Mouse (Mus musculus) cerebellum, postnatal 4 days (tissue): ENCODE results near the gene Yipf1.

Experiments used
- DNase-seq, 2 experiments: peaks; one replicate each; pipeline ENCODE4 v3.0.0; 2022; ENCODE audit warnings: low spot score in 2 of 2, mixed read lengths in 1 of 2

Yipf1 gene

GRCm38 (mm10) chr4:107313690-107314478 lies at the start of gene Yipf1:
Yipf1 (plus strand) TSS chr4:107314363.
- peak; percentile 77 to 83 for DNase-seq

DNA sequence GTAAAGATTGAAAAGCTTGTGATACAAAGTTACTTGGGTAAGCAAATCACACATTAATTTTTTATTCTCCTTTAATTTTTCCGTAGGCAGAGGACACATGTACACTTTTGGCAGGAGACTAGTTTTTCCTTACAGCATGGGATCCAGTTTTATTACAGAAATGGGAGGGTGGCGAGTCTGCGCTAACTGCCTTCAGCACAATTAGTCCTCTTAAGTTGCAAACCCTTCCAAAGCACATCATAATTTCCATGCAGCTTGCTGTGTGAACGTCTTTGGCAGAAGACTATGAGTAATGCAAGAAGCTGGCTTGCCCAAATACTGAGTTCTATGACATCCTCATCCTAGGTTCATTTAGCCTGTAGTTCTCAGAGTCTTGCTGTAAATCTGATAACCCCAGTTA lies 40.5 kb upstream of the Yipf1 start:
- DNase-seq = no peak

- no peak for DNase-seq
Observed at GRCm38 (mm10) chr4:107274511-107274910, 39.7 kb upstream of the Yipf1 start.

- peak in 1 of 2 experiments; percentile 17 for DNase-seq
Observed at GRCm38 (mm10) chr4:107278188-107278707, 35.9 kb upstream of the Yipf1 start.

DNA sequence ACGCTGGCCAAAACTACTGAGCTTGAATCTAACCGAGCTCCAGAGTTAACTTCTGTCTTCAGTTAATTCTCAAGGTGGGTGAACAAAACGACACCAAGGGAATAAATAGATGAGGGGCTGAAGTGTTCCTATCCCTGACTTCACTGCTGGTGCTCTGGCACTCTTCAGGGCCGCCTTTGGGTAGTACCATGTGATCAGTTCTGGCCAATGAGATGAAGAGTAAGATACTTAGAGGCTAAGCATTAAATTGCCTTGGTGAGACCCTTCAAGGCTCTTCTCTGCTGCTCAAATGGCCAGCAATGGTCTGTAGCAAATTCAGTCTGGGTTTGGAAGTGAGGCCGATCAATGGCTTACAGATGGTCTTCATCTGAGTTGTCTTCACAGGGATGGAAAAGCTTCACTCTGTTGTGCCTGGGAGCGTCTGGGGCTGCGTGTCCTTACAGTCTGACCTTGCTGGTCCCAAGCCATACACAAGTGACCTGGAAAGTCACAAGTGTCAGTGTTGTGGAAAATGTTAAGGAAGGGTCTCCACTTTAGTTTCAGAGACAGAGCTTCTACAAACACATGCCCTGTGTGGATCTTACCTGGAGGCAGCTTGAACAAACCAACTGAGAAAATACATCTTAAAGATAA lies 33.2 kb upstream of the Yipf1 start:
- DNase-seq = no peak

DNA sequence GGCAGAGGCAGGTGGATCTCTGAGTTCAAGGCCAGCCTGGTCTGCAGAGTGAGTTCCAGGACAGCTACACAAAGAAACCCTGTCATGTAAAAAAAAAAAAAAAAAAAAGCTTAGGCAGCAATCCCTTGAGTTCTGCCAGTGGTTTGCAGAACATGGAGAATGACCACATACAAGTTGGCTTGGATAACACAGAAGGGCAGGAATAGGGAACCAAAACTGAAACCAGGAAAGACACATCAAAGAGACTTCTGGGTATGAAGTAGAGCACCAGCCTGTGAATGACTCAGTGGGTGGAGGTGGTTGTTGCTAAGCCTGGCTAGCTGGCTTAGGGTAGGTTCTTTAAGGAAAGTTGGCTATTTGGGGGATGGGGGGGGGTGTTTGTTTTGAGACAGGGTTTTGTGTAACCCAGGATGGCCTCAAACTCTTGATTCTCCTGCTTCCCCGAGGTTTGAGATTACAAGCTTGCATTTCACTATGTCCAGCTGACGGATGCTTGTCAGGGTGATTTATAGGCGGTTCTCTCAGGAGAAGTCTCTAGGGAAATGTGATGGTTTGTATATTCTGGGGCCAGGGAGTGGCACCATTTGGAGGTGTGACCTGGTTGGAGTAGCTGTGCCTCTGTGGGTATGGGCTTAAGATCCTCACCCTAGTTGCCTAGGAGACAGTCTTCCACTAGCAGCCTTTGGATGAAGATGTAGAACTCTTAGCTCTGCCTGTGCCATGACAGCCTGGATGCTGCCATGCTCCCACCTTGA lies 28.5 kb upstream of the Yipf1 start:
- no peak for DNase-seq

DNA sequence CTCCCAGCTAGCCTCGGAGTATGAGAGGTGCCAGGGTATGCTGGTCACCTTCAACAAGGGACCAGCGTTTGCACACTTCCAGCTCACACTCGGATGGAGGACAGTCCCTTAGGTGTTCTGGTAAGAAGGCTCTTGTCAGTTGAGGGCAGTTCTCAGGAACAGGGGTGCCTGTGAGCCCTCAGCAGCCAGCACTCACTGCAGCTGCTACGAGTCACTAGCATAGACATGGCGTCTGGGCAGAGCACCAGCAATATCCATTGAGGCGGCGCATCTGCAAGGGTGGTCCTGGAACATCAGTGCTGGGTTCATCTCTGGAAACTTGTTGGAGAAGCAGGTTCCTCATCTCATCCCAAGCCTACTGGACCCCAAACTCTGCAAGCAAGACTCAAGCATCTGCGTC lies 27.8 kb upstream of the Yipf1 start:
- no peak for DNase-seq

DNA sequence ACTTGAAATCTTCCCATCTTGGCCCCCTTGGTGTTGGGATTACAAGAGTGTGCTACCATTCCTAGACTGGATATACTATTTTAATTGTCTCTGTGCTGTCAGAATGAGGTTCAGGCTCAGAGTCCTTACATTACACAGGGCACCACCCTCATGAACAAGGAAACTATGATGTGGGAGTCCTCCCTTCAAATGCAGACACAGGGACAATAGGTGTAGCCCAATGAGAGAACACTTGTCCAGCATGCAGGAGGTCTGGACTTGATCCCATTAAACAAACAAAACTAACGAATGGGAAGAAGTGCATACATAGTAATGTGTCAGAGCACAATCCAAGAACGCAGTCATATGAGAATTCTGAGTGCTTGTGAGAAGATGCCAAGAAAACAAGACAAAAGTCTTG lies 26.6 kb upstream of the Yipf1 start:
- DNase-seq = no peak

DNA sequence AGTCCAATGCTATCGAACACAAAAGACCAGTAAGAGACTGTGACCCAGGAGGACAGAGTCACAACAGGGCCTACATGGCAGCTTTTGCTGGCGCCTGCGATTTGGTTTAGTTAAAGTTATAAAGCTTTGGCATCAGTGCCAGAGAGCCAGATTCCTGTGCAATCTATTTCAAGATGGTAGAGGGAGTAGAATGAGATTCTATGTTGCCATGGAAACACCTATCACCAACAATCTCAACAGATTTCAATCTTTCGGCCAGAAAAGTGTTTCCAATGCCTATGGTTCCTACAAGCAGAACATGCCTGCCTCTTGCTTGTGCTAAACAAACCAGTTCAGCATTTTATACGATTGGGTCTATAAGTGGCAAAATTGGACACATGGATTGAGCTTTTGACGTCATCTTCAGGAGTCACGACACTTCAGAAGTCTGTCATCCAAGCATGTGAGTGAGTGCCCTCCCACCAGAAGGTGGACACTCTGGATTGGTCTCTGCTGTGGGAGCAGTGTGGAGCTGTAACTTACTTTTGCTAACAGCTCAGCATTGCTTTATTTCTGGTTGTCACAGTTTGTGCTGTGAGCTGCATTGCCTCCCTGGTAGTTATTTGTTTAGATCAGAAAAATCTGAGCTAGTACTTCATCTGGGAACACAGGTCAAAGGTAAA lies 22.4 kb upstream of the Yipf1 start:
- no peak for DNase-seq

DNA sequence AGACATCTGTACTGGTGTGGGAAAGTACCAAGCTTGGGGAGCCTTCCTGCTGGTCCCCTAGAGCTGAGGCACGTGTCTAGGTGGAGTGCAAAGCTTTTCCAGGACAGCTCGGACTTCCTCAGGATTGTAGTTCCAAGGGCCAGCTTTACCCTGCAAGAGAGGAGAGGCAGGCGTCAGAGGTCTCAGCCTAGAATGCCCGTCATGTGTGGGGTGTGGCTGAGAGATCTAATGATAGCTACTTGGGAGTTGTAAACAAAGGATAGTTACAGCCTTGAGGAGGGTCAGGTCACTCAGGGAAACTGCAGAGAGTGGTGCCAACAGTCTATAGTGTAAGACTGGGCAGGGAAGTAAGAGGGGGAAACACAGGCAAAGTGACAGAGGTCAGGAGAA lies 21.9 kb upstream of the Yipf1 start:
- no peak for DNase-seq

GRCm38 (mm10) chr4:107298071-107298606 lies 16.0 kb upstream of the Yipf1 start:
- DNase-seq = no peak

DNA sequence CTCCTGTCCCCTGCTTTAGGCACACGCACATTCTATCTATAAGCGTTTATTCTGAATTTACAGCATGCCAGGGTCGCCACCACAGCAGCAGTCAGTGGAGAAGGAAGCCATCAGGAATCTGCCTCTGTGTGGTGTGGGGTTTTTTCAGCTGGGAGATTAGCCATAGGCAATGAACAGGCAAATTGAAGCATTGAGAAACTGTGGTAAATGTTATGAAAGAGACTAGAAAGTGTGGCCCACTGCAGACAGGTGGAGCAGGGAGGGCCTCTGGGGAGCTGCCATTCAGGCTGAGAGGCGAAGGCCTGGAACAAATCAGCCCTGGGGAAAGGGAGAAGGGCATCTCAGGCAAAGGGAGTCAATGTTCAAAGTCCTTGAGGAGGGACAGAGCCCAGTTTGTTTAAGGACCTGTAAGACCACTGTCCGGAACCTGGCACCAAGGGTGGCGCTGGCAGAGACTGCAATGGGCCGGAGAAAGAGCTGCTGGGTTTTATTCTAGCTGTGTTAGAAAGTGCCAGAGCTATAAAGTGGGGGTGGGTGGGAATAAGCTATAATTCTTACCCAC lies 14.3 kb upstream of the Yipf1 start:
- no peak for DNase-seq

- no peak for DNase-seq
Observed at GRCm38 (mm10) chr4:107300371-107300770, 13.8 kb upstream of the Yipf1 start.

GRCm38 (mm10) chr4:107300902-107301555 lies 13.1 kb upstream of the Yipf1 start:
- no peak for DNase-seq

- DNase-seq = no peak
Observed at GRCm38 (mm10) chr4:107302221-107302620, 11.9 kb upstream of the Yipf1 start.

- no peak for DNase-seq
Observed at GRCm38 (mm10) chr4:107302832-107303231, 11.3 kb upstream of the Yipf1 start.

- no peak for DNase-seq
Observed at GRCm38 (mm10) chr4:107303531-107303930, 10.6 kb upstream of the Yipf1 start.

DNA sequence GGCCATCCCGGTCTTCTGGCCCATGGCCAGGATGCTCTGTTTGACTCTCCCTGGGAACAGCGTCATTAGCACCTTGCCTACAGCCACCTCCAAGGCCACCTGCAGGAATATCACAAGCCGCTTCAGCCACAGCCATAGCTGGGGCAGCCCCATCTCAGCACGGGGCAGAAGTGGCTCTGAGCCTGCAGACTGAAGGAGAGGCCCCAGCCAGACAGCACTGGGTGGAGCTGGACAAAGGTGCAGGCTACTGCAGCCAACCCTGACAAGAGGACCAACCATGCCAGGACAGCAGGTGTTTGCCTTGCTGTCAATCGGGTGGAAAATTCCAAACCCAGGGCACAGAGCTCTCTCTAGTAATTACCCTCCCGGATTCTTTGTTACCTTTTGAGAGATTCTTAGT lies 7.2 kb upstream of the Yipf1 start, which contains the start of gene Dio1:
Dio1 (minus strand) TSS at position 204 of the 400 bp plus-strand sequence.
- DNase-seq = no peak

- no peak for DNase-seq
Observed at GRCm38 (mm10) chr4:107314479-107314805, 279 bp downstream of the Yipf1 start.

DNA sequence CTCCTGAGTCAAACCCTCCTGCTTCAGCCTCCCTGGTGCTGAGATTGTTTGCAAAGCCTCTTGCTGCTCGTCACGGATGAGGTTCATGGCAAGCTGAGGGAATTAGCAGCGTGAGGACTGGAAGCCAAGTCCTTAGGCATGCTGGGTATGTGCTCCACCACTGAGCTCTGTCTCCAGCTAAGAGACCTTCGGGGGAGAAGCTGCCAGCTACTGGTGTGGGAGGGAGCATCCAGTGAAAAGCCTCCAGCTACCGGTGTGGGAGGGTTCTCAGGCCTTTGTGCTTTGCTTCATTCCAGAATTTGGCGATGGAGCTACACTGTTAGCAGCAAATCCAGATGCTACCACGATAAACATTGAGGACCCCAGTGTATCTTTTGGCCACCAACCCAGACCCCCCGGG lies 4.5 kb downstream of the Yipf1 start:
- no peak for DNase-seq

DNA sequence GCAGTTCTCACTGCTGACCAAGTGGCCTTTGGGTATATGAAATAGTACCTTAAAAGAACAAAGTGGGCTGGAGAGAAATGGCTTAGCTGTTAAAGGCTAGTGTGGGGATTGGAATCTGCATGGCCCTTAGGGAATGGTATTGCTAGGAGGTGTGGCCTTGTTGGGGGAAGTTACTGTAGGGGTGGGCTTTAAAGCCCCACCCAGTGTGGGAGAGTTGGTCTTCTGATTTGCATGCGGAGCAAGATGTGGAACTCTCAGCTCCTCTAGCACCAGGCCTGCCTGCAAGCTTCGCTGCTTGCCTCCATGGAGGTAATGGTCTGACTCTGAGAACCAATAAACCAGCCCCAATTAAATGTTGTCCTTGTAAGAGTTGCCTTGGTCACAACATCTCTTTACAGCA lies 6.9 kb downstream of the Yipf1 start:
- no peak for DNase-seq
